Mouse (Mus musculus) midbrain, embryonic 11.5 days (tissue): ENCODE data around the gene Ddx18. TPM values are rescaled to one million over a fixed set of nuclear protein-coding genes. Genes with fewer than 3 reads are reported as not detected.
A peak's percentile ranks its signal among the peaks of the same experiment; 100 is the strongest.

Source experiments
- ATAC-seq: fragments of 200-750 bp; cut with Nextera tagmentation; 2 replicates; pipeline ENCODE4 v1.8.0; 2017; ENCODE audit warnings: moderate TSS enrichment, moderate library complexity; ENCODE audit not compliant: low FRiP score
- DNase-seq: peaks from one replicate; pipeline ENCODE4 v3.0.0; 2015; ENCODE audit warnings: low spot score; ENCODE audit errors: missing footprints
- H3K27ac ChIP-seq: fragments of 300-500 bp; sonication (generic); 2 replicates; pipeline ENCODE4 v1.5.1; 2014; ENCODE audit warnings: low read depth, low read length
- H3K27me3 ChIP-seq: fragments of 300-500 bp; sonication (generic); 2 replicates; pipeline ENCODE4 v1.6.1; 2014; ENCODE audit warnings: mild to moderate bottlenecking, low read length, moderate library complexity, mixed read lengths; ENCODE audit not compliant: control insufficient read depth, insufficient read depth
- H3K36me3 ChIP-seq: fragments of 300-500 bp; sonication (generic); 2 replicates; pipeline ENCODE4 v1.6.1; 2014; ENCODE audit warnings: mild to moderate bottlenecking, low read length, moderate library complexity, mixed read lengths; ENCODE audit not compliant: control insufficient read depth, insufficient read depth
- H3K4me1 ChIP-seq: fragments of 300-500 bp; sonication (generic); 2 replicates; pipeline ENCODE4 v1.6.1; 2014; ENCODE audit warnings: low read length; ENCODE audit not compliant: control insufficient read depth, insufficient read depth
- H3K4me2 ChIP-seq: fragments of 300-500 bp; sonication (generic); 2 replicates; pipeline ENCODE4 v1.6.1; 2014; ENCODE audit warnings: mild to moderate bottlenecking, moderate library complexity
- H3K4me3 ChIP-seq: fragments of 300-500 bp; sonication (generic); 2 replicates; pipeline ENCODE4 v1.5.1; 2014; ENCODE audit warnings: low read depth, low read length
- H3K9ac ChIP-seq: fragments of 300-500 bp; sonication (generic); 2 replicates; pipeline ENCODE4 v1.6.1; 2014; ENCODE audit warnings: low read length
- H3K9me3 ChIP-seq: fragments of 300-500 bp; sonication (generic); 2 replicates; pipeline ENCODE4 v1.6.1; 2016; ENCODE audit warnings: low read length; ENCODE audit not compliant: control insufficient read depth
- WGBS: fragments of 180-500 bp; shearing (Covaris S2); extraction: QIAGEN DNeasy Blood & Tissue Kit; methylation state at CpG from one replicate; pipeline ENCODE4 v1.1.7; 2014; 5-methylcytosine and 5-hydroxymethylcytosine counted together
- polyA plus RNA-seq: library from polyadenylated mRNA; unstranded; fragments of >200 nt; fragmentation: Nextera tagmentation; extraction: Ambion mirVana; gene quantifications from 2 replicates; pipeline ENCODE4 v1.2.1, GENCODE M21; 2014

Ddx18 gene
- 76.3 and 81.0 TPM in 2 replicates for polyA plus RNA-seq

- H3K9me3 ChIP-seq: no peaks in the 10 kb centered on the region
- H3K4me1 ChIP-seq: peaks cover 5% of the 10 kb centered on the region; the same call in 1 of the 2 replicates
- H3K27ac ChIP-seq: no peak within 1 kb of the TSS
- peak within 1 kb of the TSS; percentile 74 for H3K4me2 ChIP-seq
- peaks cover 8% of the 10 kb centered on the region; the same call in 1 of the 2 replicates for H3K36me3 ChIP-seq
- H3K4me3 ChIP-seq: peak within 1 kb of the TSS; percentile 64
- DNase-seq: peak; percentile 100
- WGBS: 6% methylated on average over 53 of the region's 53 CpGs
- no peaks in the 10 kb centered on the region for H3K27me3 ChIP-seq
- peak within 1 kb of the TSS; percentile 76 for H3K9ac ChIP-seq
- ATAC-seq: peak; percentile 97
Measured at GRCm38 (mm10) chr1:121567521-121568489, at the start of gene Ddx18. Ddx18 (minus strand) TSS chr1:121567989.

GRCm38 (mm10) chr1:121608000-121608399 is 40.2 kb upstream of the Ddx18 start:
- no peaks in the 10 kb centered on the region for H3K4me1 ChIP-seq
- no peaks in the 10 kb centered on the region for H3K27me3 ChIP-seq
- H3K36me3 ChIP-seq: no peaks in the 10 kb centered on the region
- WGBS: 77% methylated on average over 7 of the region's 7 CpGs
- no peak for DNase-seq
- H3K4me2 ChIP-seq: no peak overlapping the region
- no peak overlapping the region for H3K27ac ChIP-seq
- ATAC-seq: no peak
- H3K9me3 ChIP-seq: no peaks in the 10 kb centered on the region
- no peak overlapping the region for H3K4me3 ChIP-seq
- H3K9ac ChIP-seq: no peak overlapping the region

GRCm38 (mm10) chr1:121605118-121605517 is 37.3 kb upstream of the Ddx18 start:
- Histone ChIP-seq H3K9me3 (no peaks in the 10 kb centered on the region), H3K9ac (no peak overlapping the region), H3K4me1 (no peaks in the 10 kb centered on the region), H3K4me2 (no peak overlapping the region), H3K36me3 (no peaks in the 10 kb centered on the region), H3K27me3 (no peaks in the 10 kb centered on the region), H3K27ac (no peak overlapping the region), H3K4me3 (no peak overlapping the region)
- no peak for DNase-seq
- ATAC-seq: no peak
- whole genome bisulfite sequencing: 58% methylated on average over 6 of the region's 6 CpGs

- DNase-seq (no peak), ATAC-seq (no peak)
- no peak overlapping the region for H3K27ac ChIP-seq
- no peak overlapping the region for H3K4me3 ChIP-seq
- no peaks in the 10 kb centered on the region for H3K4me1 ChIP-seq
- H3K27me3 ChIP-seq: no peaks in the 10 kb centered on the region
- H3K36me3 ChIP-seq: no peaks in the 10 kb centered on the region
- H3K9me3 ChIP-seq: no peaks in the 10 kb centered on the region
- H3K9ac ChIP-seq: no peak overlapping the region
- no peak overlapping the region for H3K4me2 ChIP-seq
- WGBS: 71% methylated on average over 6 of the region's 6 CpGs
Measured at GRCm38 (mm10) chr1:121601893-121602292, 34.1 kb upstream of the Ddx18 start.

- Histone ChIP-seq H3K4me2 (no peak overlapping the region), H3K4me1 (no peaks in the 10 kb centered on the region), H3K9ac (no peak overlapping the region), H3K27me3 (no peaks in the 10 kb centered on the region), H3K9me3 (no peaks in the 10 kb centered on the region), H3K36me3 (no peaks in the 10 kb centered on the region), H3K4me3 (no peak overlapping the region), H3K27ac (no peak overlapping the region)
- 33% methylated on average over 1 of the region's 1 CpGs for WGBS
- ATAC-seq (peak; percentile 57; the same call in 1 of the 2 replicates), DNase-seq (no peak)
Measured at GRCm38 (mm10) chr1:121601084-121601483, 33.3 kb upstream of the Ddx18 start.

- 77% methylated on average over 3 of the region's 3 CpGs for WGBS
- Histone ChIP-seq H3K9ac (no peak overlapping the region), H3K27me3 (no peaks in the 10 kb centered on the region), H3K4me2 (no peak overlapping the region), H3K4me3 (no peak overlapping the region), H3K9me3 (no peaks in the 10 kb centered on the region), H3K27ac (no peak overlapping the region), H3K4me1 (no peaks in the 10 kb centered on the region), H3K36me3 (no peaks in the 10 kb centered on the region)
- DNase-seq (no peak), ATAC-seq (no peak)
Measured at GRCm38 (mm10) chr1:121598421-121598820, 30.6 kb upstream of the Ddx18 start.

- ATAC-seq (peak; percentile 57; the same call in 1 of the 2 replicates), DNase-seq (peak; percentile 85)
- H3K27ac ChIP-seq: no peak overlapping the region
- no peaks in the 10 kb centered on the region for H3K27me3 ChIP-seq
- WGBS: 23% methylated on average over 4 of the region's 4 CpGs
- H3K9me3 ChIP-seq: no peaks in the 10 kb centered on the region
- H3K4me1 ChIP-seq: no peaks in the 10 kb centered on the region
- H3K4me3 ChIP-seq: no peak overlapping the region
- no peaks in the 10 kb centered on the region for H3K36me3 ChIP-seq
- H3K4me2 ChIP-seq: no peak overlapping the region
- H3K9ac ChIP-seq: no peak overlapping the region
Measured at GRCm38 (mm10) chr1:121596951-121597625, 29.3 kb upstream of the Ddx18 start.

- Histone ChIP-seq H3K27ac (no peak overlapping the region), H3K27me3 (no peaks in the 10 kb centered on the region), H3K4me2 (no peak overlapping the region), H3K9ac (no peak overlapping the region), H3K4me3 (no peak overlapping the region), H3K9me3 (no peaks in the 10 kb centered on the region), H3K36me3 (no peaks in the 10 kb centered on the region), H3K4me1 (no peaks in the 10 kb centered on the region)
- 88% methylated on average over 6 of the region's 6 CpGs for WGBS
- DNase-seq (no peak), ATAC-seq (no peak)
Measured at GRCm38 (mm10) chr1:121584838-121585237, 17.0 kb upstream of the Ddx18 start.
